Mouse (Mus musculus) liver, embryonic 14.5 days (tissue): ENCODE data around the gene Zfp747.

Source experiments
- CTCF ChIP-seq: IDR thresholded peaks from 2 replicates; pipeline ENCODE4 v1.5.1; 2016; ENCODE audit warnings: antibody characterized with exemption, low read depth, control low read depth
- EP300 ChIP-seq: IDR thresholded peaks from 2 replicates; pipeline ENCODE4 v1.6.1; 2016; ENCODE audit warnings: antibody characterized with exemption, low read depth

DNA sequence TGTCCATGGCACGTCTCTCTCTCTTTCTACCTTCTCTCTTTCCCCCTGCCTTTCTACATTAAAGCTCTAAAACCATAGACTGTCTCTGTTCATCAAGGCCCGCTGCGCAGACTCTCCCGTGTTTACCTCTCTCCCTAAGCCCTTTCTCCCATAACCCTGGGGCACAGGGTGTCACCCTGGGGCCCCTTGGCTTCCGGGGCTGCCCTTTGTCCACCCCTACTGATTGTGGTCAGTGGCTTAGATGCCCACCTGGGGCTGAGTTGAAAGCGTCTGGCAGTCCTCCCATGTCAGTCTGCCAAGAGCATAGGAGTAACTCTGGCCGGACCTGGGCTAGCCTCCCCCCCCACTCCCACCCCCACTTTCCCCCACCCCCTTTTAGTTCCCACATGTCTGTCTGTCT, 14.5 kb upstream of the Zfp747 start:
- TF ChIP-seq EP300 = no peak
- TF ChIP-seq CTCF = no peak
